Mouse (Mus musculus): ENCODE results near the gene Crybg3.

GRCm38 (mm10) chr16:59590790-59591189 is 10.0 kb downstream of the Crybg3 start:
- no peak for TF ChIP-seq POLR2A (IDR thresholded peaks at IDR 0.05; ENCODE audit: insufficient read length, low read depth)
- no peak for TF ChIP-seq CEBPB (IDR thresholded peaks at IDR 0.05; ENCODE audit: insufficient read depth, poor library complexity, severe bottlenecking)
